Mouse (Mus musculus) splenic B cell, adult 2 months (primary cell): ENCODE data around the gene Prkar1b.

Experiments used
- DNase-seq: peaks from one replicate; pipeline ENCODE4 v3.0.0-alpha.2; 2011; ENCODE audit warnings: low read depth, low spot score
- H3K27me3 ChIP-seq: 2 replicates; pipeline ENCODE4 v1.6.1; 2012; ENCODE audit warnings: mild to moderate bottlenecking, low read length, moderate library complexity, mixed read lengths; ENCODE audit not compliant: control insufficient read depth, poor library complexity, insufficient read depth, severe bottlenecking
- H3K36me3 ChIP-seq: 2 replicates; pipeline ENCODE4 v1.6.1; 2012; ENCODE audit warnings: mild to moderate bottlenecking, low read length, moderate library complexity, mixed read lengths; ENCODE audit not compliant: control insufficient read depth, poor library complexity, insufficient read depth, severe bottlenecking

Prkar1b gene

DNA sequence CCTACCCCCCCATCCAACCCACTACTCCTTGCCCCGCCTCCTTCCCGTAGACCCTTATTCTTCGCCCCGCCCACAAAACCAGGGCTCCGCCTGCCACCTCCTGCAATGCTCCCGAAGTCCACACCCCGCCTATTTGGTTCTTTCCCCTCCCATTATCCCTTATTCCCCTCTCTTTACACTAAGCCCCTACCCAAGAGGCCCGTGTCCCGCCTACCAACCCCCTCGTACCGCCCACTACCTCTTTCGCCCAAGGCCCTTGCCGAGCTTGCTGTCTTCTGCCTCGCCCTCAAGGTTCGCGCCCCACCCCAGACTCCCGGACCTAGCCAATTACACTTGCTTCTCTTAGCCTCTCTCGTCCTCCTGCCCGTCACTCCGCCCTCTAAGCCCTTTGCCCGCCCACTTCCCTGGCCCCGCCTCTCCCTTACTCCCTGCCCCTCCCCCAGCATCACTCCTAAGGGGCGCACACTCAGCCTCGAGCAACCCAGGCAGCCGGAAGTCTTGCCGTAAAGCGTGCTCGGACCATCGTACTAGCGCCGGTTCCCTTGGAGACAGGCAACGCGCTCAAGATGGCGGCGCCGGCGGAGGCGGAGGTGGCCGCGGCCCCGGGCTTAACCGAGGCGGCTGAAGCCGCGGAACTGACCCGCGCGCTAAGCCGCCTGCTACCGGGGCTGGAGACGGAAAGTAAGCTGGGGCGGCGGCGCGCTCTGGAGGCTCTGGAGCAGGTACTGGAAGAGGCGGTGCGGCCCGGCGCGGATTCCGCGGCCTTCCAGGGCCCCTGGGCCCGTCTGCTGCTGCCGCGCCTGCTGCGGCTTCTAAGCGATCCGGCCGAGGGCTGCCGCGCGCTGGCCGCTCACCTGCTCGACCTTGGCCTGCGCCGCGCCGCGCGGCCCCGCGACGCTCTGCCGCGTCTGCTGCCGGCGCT lies at the start of gene Prkar1b, which contains the start of gene Dnaaf5:
Prkar1b (minus strand) TSS at position 321 of the 922 bp plus-strand sequence.
Dnaaf5 (plus strand) TSS at position 543 of the 922 bp plus-strand sequence.
- DNase-seq = peak; percentile 100
- Histone ChIP-seq H3K27me3 (no peaks in the 10 kb centered on the region), H3K36me3 (no peaks in the 10 kb centered on the region)

DNA sequence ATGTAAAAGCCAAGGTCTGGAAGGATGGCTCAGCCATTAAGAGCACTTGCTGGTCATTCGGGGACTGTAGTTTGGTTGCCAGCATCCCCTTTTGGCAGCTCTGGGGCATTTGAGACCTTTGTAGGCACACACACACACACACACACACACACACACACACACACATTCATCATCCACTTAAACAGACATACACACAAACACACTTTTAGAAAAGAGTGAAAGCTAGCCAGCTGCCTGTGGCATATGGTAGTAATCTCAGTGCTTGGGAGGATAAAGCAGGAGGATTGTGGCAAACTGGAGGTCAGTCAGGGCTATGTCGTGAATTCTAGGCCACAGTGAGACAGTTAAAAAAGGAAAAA lies 49.8 kb upstream of the Prkar1b start:
- no peak for DNase-seq
- Histone ChIP-seq H3K27me3 (no peaks in the 10 kb centered on the region), H3K36me3 (no peaks in the 10 kb centered on the region)

DNA sequence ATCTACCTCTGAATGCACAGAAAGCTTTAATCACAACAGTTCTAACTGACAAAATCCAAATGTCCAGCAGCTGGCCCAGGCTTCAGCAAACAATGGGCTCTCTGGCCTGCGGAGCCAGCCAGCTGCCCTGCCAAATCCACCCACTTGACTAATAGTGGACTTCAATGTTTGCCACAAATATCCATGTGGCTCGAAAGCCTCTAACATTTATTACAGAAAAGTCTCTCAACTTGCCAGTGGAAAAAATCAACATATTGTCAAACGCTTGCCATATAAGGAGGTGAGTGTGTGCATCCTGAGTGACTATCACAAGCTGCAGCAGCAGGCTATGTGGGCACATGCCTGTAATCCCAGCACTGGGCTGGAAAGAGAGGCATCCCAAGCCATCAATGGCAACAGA lies 49.0 kb upstream of the Prkar1b start:
- DNase-seq = no peak
- no peaks in the 10 kb centered on the region for H3K36me3 ChIP-seq
- H3K27me3 ChIP-seq = no peaks in the 10 kb centered on the region

DNA sequence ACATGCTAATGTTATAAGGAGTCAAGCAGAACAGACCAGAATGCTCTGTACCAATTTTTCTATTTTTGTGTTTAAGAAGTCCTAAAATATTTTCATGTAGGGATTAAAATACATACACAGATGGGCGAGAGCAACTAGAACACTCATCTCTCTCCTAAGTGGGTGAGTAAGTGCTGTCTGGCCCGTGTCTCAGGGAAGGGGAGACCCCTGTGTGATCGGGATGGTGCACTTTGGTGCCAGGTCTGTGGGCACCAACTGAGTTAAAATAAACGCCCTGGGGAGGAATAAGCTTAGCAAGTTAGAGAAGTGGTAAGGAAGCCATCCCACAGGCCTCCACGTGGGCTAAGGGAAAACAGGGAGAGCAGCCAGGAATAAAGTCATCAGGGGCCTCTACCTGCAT lies 41.2 kb upstream of the Prkar1b start:
- no peak for DNase-seq
- H3K36me3 ChIP-seq = 0 out of 2 replicates have a peak, but pooled peaks cover 2% of the 10 kb centered on the region

DNA sequence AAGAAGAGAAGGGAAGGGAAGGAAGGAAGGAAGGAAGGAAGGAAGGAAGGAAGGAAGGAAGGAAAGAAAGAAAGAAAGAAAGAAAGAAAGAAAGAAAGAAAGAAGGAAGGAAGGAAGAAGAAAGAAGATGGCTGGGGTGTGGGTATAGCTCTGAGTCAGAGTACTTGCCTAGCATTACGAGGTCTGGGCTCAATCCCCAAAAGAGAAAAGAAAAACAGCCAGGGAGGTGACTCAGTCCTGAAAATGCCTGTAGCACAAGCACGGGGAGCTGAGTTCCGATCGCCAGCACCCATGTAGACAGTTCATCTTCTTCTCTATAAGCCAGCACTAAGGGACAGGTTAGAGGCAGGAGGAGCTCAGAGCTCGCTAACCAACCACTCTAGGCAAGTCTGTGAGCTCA lies 39.9 kb upstream of the Prkar1b start:
- 0 out of 2 replicates have a peak, but pooled peaks cover 2% of the 10 kb centered on the region for H3K36me3 ChIP-seq
- H3K27me3 ChIP-seq = no peaks in the 10 kb centered on the region
- no peak for DNase-seq

More for the DNA sequence above, 41.2 kb upstream of the Prkar1b start:
- no peaks in the 10 kb centered on the region for H3K27me3 ChIP-seq

DNA sequence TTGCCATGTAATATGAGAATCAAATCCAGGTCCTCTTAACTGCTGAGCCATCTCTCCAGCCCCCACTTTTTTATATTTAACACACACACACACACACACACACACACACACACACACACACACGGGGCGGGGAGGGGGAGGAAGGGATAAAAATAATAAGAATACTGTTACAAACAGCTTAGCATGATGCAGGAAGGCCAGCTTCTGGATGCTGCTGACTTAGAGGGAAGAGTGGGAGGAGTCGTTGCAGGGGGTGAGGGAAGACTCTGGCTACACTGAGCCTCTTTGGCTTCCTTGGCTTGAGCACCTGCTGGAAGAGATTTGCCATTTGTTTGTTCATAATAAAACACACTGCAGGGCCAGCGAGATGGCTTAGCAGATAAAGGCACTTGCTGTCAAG lies 35.1 kb upstream of the Prkar1b start:
- H3K36me3 ChIP-seq = peaks cover 3% of the 10 kb centered on the region; the same call in 1 of the 2 replicates
- no peaks in the 10 kb centered on the region for H3K27me3 ChIP-seq
- DNase-seq = no peak

DNA sequence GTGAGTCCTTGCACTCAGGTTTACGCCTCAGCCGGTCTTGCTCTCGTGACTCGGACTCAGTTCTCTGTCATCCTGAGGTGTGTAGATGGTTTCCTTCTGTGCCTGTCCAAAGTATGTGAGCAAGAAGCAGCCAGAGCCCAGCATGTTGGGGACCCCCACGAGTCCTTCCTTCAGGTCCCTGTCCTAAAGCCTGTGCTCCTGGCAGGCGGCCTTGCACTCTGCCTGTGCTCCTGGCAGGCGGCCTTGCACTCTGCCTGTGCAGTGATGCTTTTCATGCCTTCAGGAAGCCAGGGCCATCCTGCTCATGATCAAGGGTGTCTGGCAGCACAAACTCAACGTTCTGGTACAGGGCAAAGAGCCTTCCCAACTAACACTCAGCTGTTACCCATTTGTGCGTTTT lies 33.8 kb upstream of the Prkar1b start:
- Histone ChIP-seq H3K36me3 (peaks cover 3% of the 10 kb centered on the region), H3K27me3 (no peaks in the 10 kb centered on the region)
- no peak for DNase-seq

DNA sequence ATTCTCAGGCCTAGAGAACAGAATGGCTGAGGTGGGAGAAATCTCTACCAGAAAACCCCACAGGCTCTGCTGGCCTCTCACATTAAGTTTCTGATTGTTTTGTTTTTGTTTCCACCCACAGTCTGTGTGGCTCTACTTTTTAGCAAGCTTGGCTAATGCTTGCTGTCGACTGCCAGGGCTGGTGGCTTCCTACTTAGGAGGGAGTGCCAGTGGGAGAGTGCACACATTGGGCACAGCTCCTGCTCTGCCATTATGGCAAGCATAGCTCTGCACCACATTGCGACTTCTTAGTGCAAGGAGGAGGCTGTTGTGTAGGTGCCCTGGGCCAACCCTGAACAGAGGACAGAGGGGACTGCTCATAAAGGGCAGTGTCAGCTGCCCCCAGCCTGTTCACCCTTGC lies 33.3 kb upstream of the Prkar1b start:
- no peak for DNase-seq
- H3K27me3 ChIP-seq = no peaks in the 10 kb centered on the region
- peaks cover 3% of the 10 kb centered on the region for H3K36me3 ChIP-seq

DNA sequence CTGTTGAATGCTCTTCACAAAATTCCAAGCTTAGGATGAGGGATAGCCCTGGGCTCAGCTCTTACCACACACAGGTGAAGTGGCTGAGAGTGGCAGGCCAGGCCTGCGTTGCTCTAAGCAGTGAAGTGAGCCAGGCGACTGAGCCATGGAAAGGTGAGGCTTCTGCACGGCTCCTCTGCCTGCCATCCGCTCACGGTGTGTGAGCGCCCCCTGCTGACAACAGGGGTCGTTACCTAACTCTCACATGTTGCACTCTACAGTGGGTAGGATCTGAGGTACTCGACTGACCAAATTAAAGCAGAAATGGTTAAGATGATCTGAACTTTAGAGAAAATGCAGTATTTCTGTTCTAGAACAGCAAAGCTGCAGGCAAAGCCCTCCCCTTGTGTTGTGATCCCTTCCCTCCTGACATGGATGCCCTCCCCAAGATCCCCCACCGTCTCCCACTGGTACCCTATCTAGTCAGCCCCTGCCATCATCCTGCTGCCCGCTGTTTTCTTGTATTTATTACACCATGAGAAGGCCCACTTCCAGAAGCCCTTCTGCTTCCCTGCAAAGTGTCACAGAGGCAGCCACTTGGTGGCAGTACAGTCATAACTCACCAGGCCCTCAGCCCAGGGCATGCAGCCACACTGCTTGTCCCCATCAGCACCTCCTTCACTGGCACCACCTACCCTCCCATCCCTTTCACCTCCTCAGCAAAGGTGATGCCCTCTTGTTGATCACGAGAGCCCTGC lies 29.3 kb upstream of the Prkar1b start:
- Histone ChIP-seq H3K36me3 (peaks cover 2% of the 10 kb centered on the region), H3K27me3 (no peaks in the 10 kb centered on the region)
- peak; percentile 90 for DNase-seq

DNA sequence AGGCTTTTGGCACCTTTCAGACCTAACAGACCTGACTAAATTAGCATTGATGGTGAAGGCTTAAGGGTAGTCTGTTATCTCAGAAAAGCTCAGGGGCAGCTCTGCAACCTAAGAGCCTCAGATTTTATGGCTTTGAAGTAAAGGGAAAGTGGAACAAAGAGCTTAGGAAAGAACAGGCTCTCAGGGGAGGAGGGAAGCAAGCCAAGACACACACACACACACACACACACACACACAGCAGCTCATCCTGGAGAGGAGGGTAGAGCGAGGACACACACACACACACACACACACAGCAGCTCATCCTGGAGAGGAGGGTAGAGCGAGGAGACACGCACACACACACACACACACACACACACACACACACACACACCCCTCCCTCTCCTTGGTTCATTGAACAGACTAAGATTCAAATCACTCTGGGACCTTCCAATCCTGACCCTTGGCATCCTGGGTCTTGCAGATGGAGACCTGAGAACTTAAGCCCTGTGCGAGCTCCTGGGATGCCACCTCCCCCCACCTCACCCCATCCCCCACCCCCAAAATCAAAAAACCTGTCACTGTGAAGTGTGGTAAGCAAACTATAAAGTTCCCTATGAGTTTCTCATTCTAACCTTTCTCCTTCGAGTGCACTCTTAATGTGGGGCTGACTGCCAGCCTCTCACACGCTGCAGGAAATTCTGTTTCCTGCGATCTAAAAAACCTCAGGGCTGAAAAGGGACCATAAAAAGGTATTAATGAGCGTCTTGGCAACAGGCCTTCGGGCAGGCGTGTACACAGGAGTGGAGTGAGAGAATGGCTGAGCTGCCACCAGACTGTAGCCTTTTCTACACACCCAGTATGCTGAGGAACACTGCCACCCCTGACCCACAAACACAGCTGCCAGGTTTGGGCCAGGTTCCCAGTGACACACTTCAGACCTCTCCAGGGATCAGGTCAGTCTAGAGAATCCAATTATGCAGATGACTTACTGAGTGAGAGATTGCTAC lies 25.1 kb upstream of the Prkar1b start:
- H3K27me3 ChIP-seq = no peaks in the 10 kb centered on the region
- no peak for DNase-seq

DNA sequence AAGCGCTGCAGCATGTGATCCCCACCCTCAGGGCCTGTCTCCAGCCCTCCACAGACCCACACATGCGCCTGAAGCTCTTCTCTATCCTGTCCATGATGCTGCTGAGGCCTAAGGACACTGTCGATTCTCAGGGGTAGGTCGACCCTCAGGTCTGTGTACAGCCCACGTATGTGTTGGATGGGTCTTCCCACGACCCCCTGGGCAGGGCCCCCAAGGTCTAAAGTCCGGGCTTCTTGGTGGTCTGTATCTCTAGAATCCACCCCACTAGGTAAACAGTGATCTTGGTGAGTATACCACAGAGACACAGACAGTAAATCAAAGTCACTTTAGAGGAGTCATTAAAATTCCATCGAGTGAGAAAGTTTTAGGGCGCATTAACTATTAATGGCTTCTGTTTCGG lies 24.3 kb upstream of the Prkar1b start:
- H3K36me3 ChIP-seq = no peaks in the 10 kb centered on the region; the same call in none of the 2 replicates
- DNase-seq = no peak
- no peaks in the 10 kb centered on the region for H3K27me3 ChIP-seq

More for the DNA sequence above, 25.1 kb upstream of the Prkar1b start:
- no peaks in the 10 kb centered on the region; the same call in none of the 2 replicates for H3K36me3 ChIP-seq

DNA sequence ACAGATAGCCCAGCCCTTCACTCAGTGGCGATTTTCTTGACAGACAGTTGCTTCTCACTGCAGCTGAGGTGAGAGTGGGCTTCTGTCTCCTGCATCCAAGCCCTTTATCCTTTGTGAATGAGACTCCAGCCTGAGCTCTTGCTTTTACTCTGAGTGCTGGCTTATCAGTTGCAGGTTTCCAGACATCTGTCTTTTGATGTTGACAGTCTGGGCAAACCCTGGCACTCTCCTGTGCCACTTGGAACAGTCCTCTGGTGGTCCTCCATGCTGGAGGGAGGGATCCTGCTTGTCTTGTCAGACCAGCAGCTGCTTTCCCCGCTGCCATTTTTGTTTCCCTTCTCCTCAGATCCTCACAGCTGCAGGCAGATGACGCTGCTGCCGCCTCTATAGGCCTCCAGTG lies 22.1 kb upstream of the Prkar1b start:
- H3K27me3 ChIP-seq = no peaks in the 10 kb centered on the region
- no peak for DNase-seq
- no peaks in the 10 kb centered on the region; the same call in 1 of the 2 replicates for H3K36me3 ChIP-seq

DNA sequence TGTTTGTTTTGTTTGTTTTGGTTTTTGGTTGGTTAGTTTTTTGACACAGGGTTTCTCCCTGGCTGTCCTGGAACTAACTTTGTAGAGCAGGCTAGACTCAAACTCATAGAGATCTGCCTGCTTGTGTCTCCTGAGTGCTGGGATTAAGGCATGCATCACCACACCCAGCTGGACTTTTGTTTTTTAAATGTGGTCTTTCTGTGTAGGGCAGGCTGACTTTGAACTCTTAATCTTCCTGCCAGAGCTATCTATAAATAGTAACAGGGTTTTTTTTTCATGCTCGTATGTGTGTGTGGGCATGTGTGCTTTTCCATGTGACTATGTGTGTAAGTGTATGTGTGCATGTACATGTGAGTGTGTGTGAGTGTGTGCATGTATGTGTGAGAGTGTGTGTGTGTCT lies 17.7 kb upstream of the Prkar1b start:
- H3K36me3 ChIP-seq = no peaks in the 10 kb centered on the region
- DNase-seq = no peak
- H3K27me3 ChIP-seq = no peaks in the 10 kb centered on the region

DNA sequence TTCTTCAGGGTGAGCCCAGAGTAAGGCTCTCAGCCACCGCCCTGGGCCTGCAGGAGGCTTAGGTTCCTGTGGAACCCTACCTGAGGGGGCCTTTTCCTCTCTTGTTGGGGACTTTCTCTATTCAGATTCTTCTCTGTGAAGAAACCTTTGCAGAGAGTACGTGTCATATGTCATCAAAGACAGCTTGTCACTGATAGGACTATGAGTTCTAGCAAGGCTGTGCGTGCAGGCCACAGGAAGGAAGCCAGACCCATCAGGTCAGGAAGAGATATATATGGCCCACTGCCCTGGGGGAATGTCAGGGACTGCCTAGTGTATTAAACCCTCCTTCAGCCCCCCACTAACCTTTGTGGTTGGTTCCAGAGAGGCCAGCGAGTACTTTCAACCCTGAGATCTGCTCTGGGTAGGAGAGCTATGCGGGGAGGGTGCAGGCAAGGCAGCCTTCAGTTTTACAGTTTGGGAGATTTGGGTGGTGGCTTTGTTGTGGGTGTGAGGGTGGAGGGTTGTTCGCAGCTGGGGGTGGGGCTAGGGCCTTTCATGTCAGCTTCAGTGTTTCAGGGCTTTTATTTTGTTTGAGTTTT lies 17.1 kb upstream of the Prkar1b start:
- no peaks in the 10 kb centered on the region for H3K27me3 ChIP-seq
- no peaks in the 10 kb centered on the region for H3K36me3 ChIP-seq
- DNase-seq = peak; percentile 28
